Mouse (Mus musculus) erythroblast, embryonic 14.5 days (primary cell): ENCODE results near the gene Ptprg.

ENCODE experiments used
- GATA1 ChIP-seq: IDR thresholded peaks from 2 replicates; pipeline ENCODE4 v1.6.1; 2012; ENCODE audit warnings: low read length, inconsistent platforms, mixed read lengths
- TAL1 ChIP-seq: IDR thresholded peaks from 3 replicates; pipeline ENCODE4 v1.6.1; 2012; ENCODE audit warnings: low read length, inconsistent platforms, mixed read lengths

GRCm38 (mm10) chr14:12143941-12144485, 590.7 kb downstream of the Ptprg start:
- TF ChIP-seq TAL1 (no peak), GATA1 (no peak)
